ENCODE assay signal across 20 mouse cellular contexts in the genomic region with DNA sequence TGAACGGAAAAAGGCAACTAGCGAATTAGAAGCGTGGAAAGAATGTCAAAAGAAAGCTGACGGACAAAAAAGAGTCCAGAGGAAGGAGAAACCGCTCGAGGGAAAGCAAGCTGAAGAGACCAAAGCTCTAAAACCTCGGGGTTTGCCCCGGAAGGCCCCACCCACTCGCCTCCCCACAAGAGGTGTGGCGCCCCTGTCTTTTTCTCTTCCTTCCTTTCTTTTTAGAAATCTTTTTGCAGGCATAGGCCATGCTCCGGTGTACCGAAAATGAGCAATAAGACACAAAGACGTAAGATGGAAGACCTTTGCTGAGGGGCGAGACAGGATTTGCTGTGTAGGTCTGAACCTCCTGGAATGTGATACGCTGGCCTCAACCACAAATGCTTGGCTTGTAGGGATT. TPM values are rescaled to one million over a fixed set of nuclear protein-coding genes. Genes with fewer than 3 reads are reported as not detected.
A peak's percentile ranks its signal among the peaks of the same experiment; 100 is the strongest.
DNase-seq lines count a peak whose midpoint lies in the region; ATAC-seq and TF ChIP-seq lines count a peak whose summit lies in the region.
"Had no signal": no experiment of that assay in that cellular context is flagged by ENCODE, and none has a peak within 500 bp of the region (broad histone marks: within the 10 kb centered on the region; RNA-seq: fewer than 3 reads in every experiment).

No protein-coding gene starts in this region.

- H3K9ac ChIP-seq in embryonic facial prominence, embryonic 14.5 days (ENCODE audit: low read depth, low read length): no peak overlapping the region
- H3K9ac ChIP-seq: hindbrain, embryonic 12.5 days; limb, embryonic 15.5 days; midbrain, embryonic 12.5 days; neural tube, embryonic 12.5 days had no signal

- no peak for TF ChIP-seq CTCF in layer of hippocampus, adult 2 months (conservative IDR thresholded peaks at IDR 0.05)

- H3K4me2 ChIP-seq in embryonic facial prominence, embryonic 14.5 days (ENCODE audit: low read depth, low read length): no peak overlapping the region
- H3K4me2 ChIP-seq: hindbrain, embryonic 12.5 days; limb, embryonic 15.5 days; midbrain, embryonic 12.5 days; neural tube, embryonic 12.5 days had no signal

- DNase-seq in heart, adult 11 months: peak; percentile 50
- DNase-seq in heart, postnatal 14 days: no peak
- peak; percentile 43 to 65 for DNase-seq in CD8-positive naive resting alpha-beta T cell, adult 2 months (ENCODE audit: low read depth in 2 of 2, low spot score in 2 of 2)
- peak; percentile 10 for DNase-seq in embryonic facial prominence, embryonic 14.5 days (ENCODE audit: low spot score)
- peak; percentile 53 to 61 for DNase-seq in thymus, postnatal 10 days (ENCODE audit: low spot score in 2 of 2)
- DNase-seq in layer of hippocampus, adult 18-20 months (ENCODE audit: low spot score in 2 of 2): no peak
- DNase-seq in cerebellum, postnatal 4 days (ENCODE audit: low spot score in 2 of 2): no peak
- DNase-seq in layer of hippocampus, adult 2 months (ENCODE audit: low spot score in 2 of 2): no peak
- DNase-seq: cerebellum, adult 11 months; gastrocnemius, postnatal 25 days had no signal

- no peaks in the 10 kb centered on the region for H3K27me3 ChIP-seq in embryonic facial prominence, embryonic 14.5 days (replicated peaks; ENCODE audit: control insufficient read depth, insufficient read depth, low read length)
- H3K27me3 ChIP-seq: hindbrain, embryonic 12.5 days; limb, embryonic 15.5 days; midbrain, embryonic 12.5 days; neural tube, embryonic 12.5 days had no signal

- no peaks in the 10 kb centered on the region for H3K9me3 ChIP-seq in embryonic facial prominence, embryonic 14.5 days (ENCODE audit: control insufficient read depth, low read length)
- H3K9me3 ChIP-seq: hindbrain, embryonic 12.5 days; limb, embryonic 15.5 days; midbrain, embryonic 12.5 days; neural tube, embryonic 12.5 days had no signal

- no peak for ATAC-seq in embryonic facial prominence, embryonic 14.5 days (ENCODE audit: low read depth)

- no peaks in the 10 kb centered on the region for H3K36me3 ChIP-seq in embryonic facial prominence, embryonic 14.5 days (ENCODE audit: control insufficient read depth, insufficient read depth, low read length)
- H3K36me3 ChIP-seq: hindbrain, embryonic 12.5 days; limb, embryonic 15.5 days; midbrain, embryonic 12.5 days; neural tube, embryonic 12.5 days had no signal

- intact Hi-C loops in heart, postnatal 14 days (cut with DNase I): no loop called here

- H3K4me3 ChIP-seq in embryonic facial prominence, embryonic 14.5 days (ENCODE audit: low read depth, low read length): no peak overlapping the region
- no peak overlapping the region for H3K4me3 ChIP-seq in layer of hippocampus, adult 2 months
- H3K4me3 ChIP-seq: erythroblast, embryonic 14.5 days; hindbrain, embryonic 12.5 days; limb, embryonic 15.5 days; midbrain, embryonic 12.5 days; neural tube, embryonic 12.5 days had no signal

- 59% methylated on average over 15 of the region's 15 CpGs for WGBS in embryonic facial prominence, embryonic 14.5 days

- 0 out of 2 replicates have a peak, but pooled peaks cover 3% of the 10 kb centered on the region for H3K4me1 ChIP-seq in embryonic facial prominence, embryonic 14.5 days (ENCODE audit: control insufficient read depth, insufficient read depth, low read length)

- H3K27ac ChIP-seq in embryonic facial prominence, embryonic 14.5 days (replicated peaks; ENCODE audit: low read depth, low read length): no peak overlapping the region
- no peak overlapping the region for H3K27ac ChIP-seq in layer of hippocampus, adult 2 months
- H3K27ac ChIP-seq: hindbrain, embryonic 12.5 days; limb, embryonic 15.5 days; midbrain, embryonic 12.5 days; neural tube, embryonic 12.5 days had no signal

RNA-seq across cellular contexts. Expression of a gene that starts 3.3 kb away (rescaled TPM):
- under 1 TPM; 0.14 to 0.29 TPM for total RNA-seq in heart, postnatal 14 days (2021)
- not detected in 2 replicates for polyA plus RNA-seq in embryonic facial prominence, embryonic 14.5 days (2014; fragmentation: Nextera tagmentation; extraction: Ambion mirVana)
- under 1 TPM in 1 of 2 experiments, not detected in 1; 0.52 TPM for total RNA-seq in layer of hippocampus, adult 18-20 months (2021)
- total RNA-seq in layer of hippocampus, adult 2 months (2021): not detected
- total RNA-seq: gastrocnemius, postnatal 25 days; left cerebral cortex, adult 18-20 months had no signal
- polyA plus RNA-seq: cortical plate, adult 2 months; heart, embryonic 14.5 days; hindbrain, embryonic 12.5 days; limb, embryonic 15.5 days; lung, embryonic 16.5 days; midbrain, embryonic 12.5 days; neural tube, embryonic 12.5 days; stomach, embryonic 14.5 days had no signal

RNA-seq across cellular contexts. Expression of a gene that starts 3.4 kb away (rescaled TPM):
- total RNA-seq in heart, postnatal 14 days (2021): under 1 TPM; 0.17 to 0.72 TPM
- polyA plus RNA-seq in embryonic facial prominence, embryonic 14.5 days (2014; fragmentation: Nextera tagmentation; extraction: Ambion mirVana): 2.0 and 2.1 TPM in 2 replicates
- total RNA-seq in layer of hippocampus, adult 18-20 months (2021): 1 to 10 TPM; 3.2 to 3.7 TPM
- total RNA-seq in layer of hippocampus, adult 2 months (2021): 1 to 10 TPM; 2.5 to 3.8 TPM
- polyA plus RNA-seq: erythroblast, embryonic 14.5 days had no signal

RNA-seq across cellular contexts. Expression of a gene that starts 23.2 kb away (rescaled TPM):
- total RNA-seq in heart, postnatal 14 days (2021): 1 to 10 TPM; 3.7 to 5.0 TPM
- polyA plus RNA-seq in embryonic facial prominence, embryonic 14.5 days (2014; fragmentation: Nextera tagmentation; extraction: Ambion mirVana): 15.0 and 21.2 TPM in 2 replicates
- 10 to 100 TPM; 12.4 to 12.6 TPM for total RNA-seq in layer of hippocampus, adult 18-20 months (2021)
- total RNA-seq in layer of hippocampus, adult 2 months (2021): 10 to 100 TPM in 1 of 2 experiments, 1 to 10 TPM in 1; 9.3 to 11.0 TPM

RNA-seq across cellular contexts. Expression of a gene that starts 23.3 kb away (rescaled TPM):
- total RNA-seq in heart, postnatal 14 days (2021): 10 to 100 TPM; 61.8 to 71.3 TPM
- 33.3 and 38.3 TPM in 2 replicates for polyA plus RNA-seq in embryonic facial prominence, embryonic 14.5 days (2014; fragmentation: Nextera tagmentation; extraction: Ambion mirVana)
- 100 to 1,000 TPM; 149 to 152 TPM for total RNA-seq in layer of hippocampus, adult 18-20 months (2021)
- total RNA-seq in layer of hippocampus, adult 2 months (2021): 100 to 1,000 TPM; 149 to 152 TPM

RNA-seq across cellular contexts. Expression of a gene that starts 36.5 kb away (rescaled TPM):
- total RNA-seq in heart, postnatal 14 days (2021): 1 to 10 TPM; 8.1 to 9.1 TPM
- 7.1 and 7.9 TPM in 2 replicates for polyA plus RNA-seq in embryonic facial prominence, embryonic 14.5 days (2014; fragmentation: Nextera tagmentation; extraction: Ambion mirVana)
- total RNA-seq in layer of hippocampus, adult 18-20 months (2021): 10 to 100 TPM; 31.6 to 32.5 TPM
- total RNA-seq in layer of hippocampus, adult 2 months (2021): 10 to 100 TPM; 30.9 to 32.9 TPM
- polyA plus RNA-seq: erythroblast, embryonic 14.5 days had no signal

Comparison
In these comparisons a context has a peak if more than half of its experiments do, and no peak if none do; other contexts are left out.
1. DNase-seq: peak in heart, adult 11 months (single experiment), CD8-positive naive resting alpha-beta T cell, adult 2 months (2 of 2), embryonic facial prominence, embryonic 14.5 days (single experiment) and thymus, postnatal 10 days (2 of 2); none in heart, postnatal 14 days (0 of 2), layer of hippocampus, adult 18-20 months (0 of 2), cerebellum, postnatal 4 days (0 of 2) and layer of hippocampus, adult 2 months (0 of 2).